Mouse (Mus musculus) adipocyte (in vitro differentiated cells): ENCODE measurements around the gene Trabd2b.
A peak's percentile ranks its signal among the peaks of the same experiment; 100 is the strongest.

Source experiments
- DNase-seq: peaks from one replicate; pipeline ENCODE4 v3.0.0-alpha.2; 2016; ENCODE audit warnings: low spot score

The Trabd2b gene

GRCm38 (mm10) chr4:114406355-114407101 lies at the start of gene Trabd2b:
TSS of gene Trabd2b (plus strand) at chr4:114406724.
- DNase-seq, result peak; percentile 51

- no peak for DNase-seq
Measured at GRCm38 (mm10) chr4:114357420-114357819, 49.1 kb upstream of the Trabd2b start.

GRCm38 (mm10) chr4:114358874-114359273 lies 47.6 kb upstream of the Trabd2b start:
- DNase-seq, result no peak

- no peak for DNase-seq
Measured at GRCm38 (mm10) chr4:114359818-114360217, 46.7 kb upstream of the Trabd2b start.

GRCm38 (mm10) chr4:114361336-114361735 lies 45.2 kb upstream of the Trabd2b start:
- no peak for DNase-seq

- no peak for DNase-seq
Measured at GRCm38 (mm10) chr4:114365000-114365399, 41.5 kb upstream of the Trabd2b start.

GRCm38 (mm10) chr4:114365595-114365994 lies 40.9 kb upstream of the Trabd2b start:
- no peak for DNase-seq

GRCm38 (mm10) chr4:114367005-114367404 lies 39.5 kb upstream of the Trabd2b start:
- no peak for DNase-seq

- no peak for DNase-seq
Measured at GRCm38 (mm10) chr4:114367840-114368239, 38.7 kb upstream of the Trabd2b start.

GRCm38 (mm10) chr4:114369591-114369990 lies 36.9 kb upstream of the Trabd2b start:
- DNase-seq, result no peak

- DNase-seq, result peak; percentile 53
Measured at GRCm38 (mm10) chr4:114370935-114371715, 35.4 kb upstream of the Trabd2b start.

GRCm38 (mm10) chr4:114372699-114373098 lies 33.8 kb upstream of the Trabd2b start:
- DNase-seq, result no peak

- no peak for DNase-seq
Measured at GRCm38 (mm10) chr4:114374330-114374729, 32.2 kb upstream of the Trabd2b start.

- DNase-seq, result no peak
Measured at GRCm38 (mm10) chr4:114377531-114377930, 29.0 kb upstream of the Trabd2b start.

GRCm38 (mm10) chr4:114378512-114378911 lies 28.0 kb upstream of the Trabd2b start:
- no peak for DNase-seq

GRCm38 (mm10) chr4:114379416-114379956 lies 27.0 kb upstream of the Trabd2b start:
- DNase-seq, result no peak

- no peak for DNase-seq
Measured at GRCm38 (mm10) chr4:114382627-114383026, 23.9 kb upstream of the Trabd2b start.

- DNase-seq, result no peak
Measured at GRCm38 (mm10) chr4:114385236-114385635, 21.3 kb upstream of the Trabd2b start.

GRCm38 (mm10) chr4:114386395-114386811 lies 20.1 kb upstream of the Trabd2b start:
- DNase-seq, result peak; percentile 88

GRCm38 (mm10) chr4:114387527-114388135 lies 18.9 kb upstream of the Trabd2b start:
- DNase-seq, result no peak

- no peak for DNase-seq
Measured at GRCm38 (mm10) chr4:114388306-114388705, 18.2 kb upstream of the Trabd2b start.

GRCm38 (mm10) chr4:114389653-114390052 lies 16.9 kb upstream of the Trabd2b start:
- no peak for DNase-seq
